Mouse (Mus musculus) left cerebral cortex, postnatal 14 days (tissue): ENCODE data around the gene Fstl4. TPM values are rescaled to one million over a fixed set of nuclear protein-coding genes. Genes with fewer than 3 reads are reported as not detected.

Experiments
- DNase-seq, 2 experiments: peaks; one replicate each; pipeline ENCODE4 v3.0.0; 2021 to 2022; ENCODE audit warnings: low spot score in 2 of 2, mixed read lengths in 1 of 2
- intact Hi-C: fragments of 180-260 bp; cut with DNase I; formaldehyde crosslinking; loops from one replicate; pipeline ENCODE4 v1.15.1; 2025
- long read RNA-seq, 2 experiments: library from polyadenylated mRNA; stranded (forward); transcript quantifications; one replicate each; pipeline ENCODE4 v2.0.0; 2021
- total RNA-seq, 2 experiments: library from RNA; stranded (reverse); gene quantifications; 2 replicates each; pipeline ENCODE4 v1.2.3; 2021

Fstl4 gene
- 10 to 100 TPM; 25.6 to 30.2 TPM for total RNA-seq
- long read RNA-seq, experiment 1, full-length matches to known transcripts = 11 of 13 reads
- long read RNA-seq, experiment 1, partial matches to known transcripts = 1 of 13 reads
- long read RNA-seq, experiment 1, other reads (novel, unspliced or antisense) = 1 of 13 reads
- long read RNA-seq, experiment 2, full-length matches to known transcripts = 11 of 16 reads
- long read RNA-seq, experiment 2, partial matches to known transcripts = 2 of 16 reads
- long read RNA-seq, experiment 2, other reads (novel, unspliced or antisense) = 3 of 16 reads

DNA sequence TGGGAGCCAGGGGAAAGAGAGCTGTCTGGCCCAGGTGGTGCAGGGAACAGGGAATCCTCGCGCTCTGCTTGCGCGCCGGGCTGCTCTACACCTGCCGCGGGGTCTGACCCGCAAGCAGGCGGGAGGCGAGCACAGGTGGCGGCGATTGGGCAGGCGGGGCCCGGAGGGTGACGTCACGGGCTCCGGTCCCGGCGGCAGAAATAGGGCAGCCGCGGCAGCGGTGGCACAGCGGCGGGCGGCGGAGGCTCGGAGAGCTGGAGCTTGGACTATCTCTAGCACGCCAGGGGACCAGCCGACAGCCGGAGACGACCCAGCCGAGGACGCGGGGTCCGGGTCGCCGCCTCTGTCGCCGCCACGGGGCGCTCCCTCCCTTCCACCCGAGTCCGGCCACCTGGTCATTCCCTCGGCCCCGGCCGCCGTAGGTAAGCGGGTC, at the start of gene Fstl4:
Gene Fstl4, plus strand, starts transcription at position 174 of the 433 bp plus-strand sequence.
- intact Hi-C loops = loop anchor here (2.0 to 10.0 kb wide), 2 partner anchors 242 to 490 kb away; no protein-coding TSS in a partner anchor
- peak in 1 of 2 experiments; percentile 60 for DNase-seq

DNA sequence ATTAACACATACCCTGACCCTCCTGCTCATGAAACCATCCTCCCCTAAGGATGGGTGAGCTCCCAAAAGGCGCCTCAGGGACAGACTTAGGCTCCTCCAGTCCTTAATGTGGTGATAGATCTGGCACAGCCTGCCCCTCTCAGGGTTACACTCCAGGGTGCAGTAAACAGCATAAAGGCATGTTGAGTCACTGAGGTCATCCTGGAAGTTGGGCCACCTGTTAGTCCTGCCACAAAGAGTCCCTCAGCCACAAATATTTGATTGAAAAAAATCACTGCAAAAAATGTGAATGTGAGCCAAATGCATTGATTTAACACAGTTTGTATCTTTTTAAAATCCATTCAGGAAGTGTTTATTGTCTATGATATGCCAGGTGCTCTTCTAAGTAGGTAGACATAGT, 45.9 kb upstream of the Fstl4 start:
- intact Hi-C loops = no loop called here

GRCm38 (mm10) chr11:52721087-52721486, 43.3 kb upstream of the Fstl4 start:
- DNase-seq = no peak
- intact Hi-C loops = no loop called here

More for the DNA sequence above, 45.9 kb upstream of the Fstl4 start:
- no peak for DNase-seq

GRCm38 (mm10) chr11:52722706-52723105, 41.7 kb upstream of the Fstl4 start:
- intact Hi-C loops = no loop called here
- no peak for DNase-seq

DNA sequence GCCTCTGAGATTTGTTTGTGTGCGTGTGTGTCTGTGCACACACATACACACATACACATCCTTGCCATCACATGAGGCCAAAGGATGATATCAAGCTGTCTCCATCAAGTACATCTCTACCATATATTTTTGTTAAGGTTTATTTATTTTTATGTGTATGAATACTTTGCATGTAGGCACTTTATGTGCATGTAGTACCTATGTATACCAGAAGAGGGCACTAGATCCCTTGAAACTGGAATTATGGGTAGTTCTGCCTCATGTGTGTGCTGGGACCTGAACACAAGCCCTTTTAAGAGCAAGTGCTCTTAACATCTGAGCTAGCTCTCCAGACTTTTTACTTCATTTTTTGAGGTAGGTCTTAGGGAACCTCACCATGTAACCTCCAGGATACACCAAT, 38.4 kb upstream of the Fstl4 start:
- intact Hi-C loops = no loop called here
- DNase-seq = no peak

GRCm38 (mm10) chr11:52728479-52728878, 36.0 kb upstream of the Fstl4 start:
- DNase-seq = no peak
- intact Hi-C loops = no loop called here

DNA sequence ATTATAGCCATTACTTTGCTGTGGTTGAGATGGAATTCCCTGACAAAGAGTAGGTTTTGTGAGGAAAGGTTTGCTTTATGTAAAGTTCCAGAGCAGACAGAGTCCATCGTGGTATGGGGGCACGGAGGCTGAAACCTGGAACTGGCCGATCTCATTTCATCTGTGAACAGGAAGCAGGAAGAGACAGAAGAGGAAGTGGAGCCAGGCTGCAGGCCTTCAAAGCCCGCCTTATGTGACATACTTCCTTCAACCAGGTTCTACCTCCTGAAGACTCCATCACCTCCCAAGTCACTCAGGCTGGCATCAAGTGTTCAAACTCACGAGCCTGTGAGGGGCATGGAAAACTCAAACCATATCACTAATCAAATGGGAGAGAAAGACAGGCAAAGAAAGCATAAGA, 34.5 kb upstream of the Fstl4 start:
- DNase-seq = no peak
- intact Hi-C loops = no loop called here

DNA sequence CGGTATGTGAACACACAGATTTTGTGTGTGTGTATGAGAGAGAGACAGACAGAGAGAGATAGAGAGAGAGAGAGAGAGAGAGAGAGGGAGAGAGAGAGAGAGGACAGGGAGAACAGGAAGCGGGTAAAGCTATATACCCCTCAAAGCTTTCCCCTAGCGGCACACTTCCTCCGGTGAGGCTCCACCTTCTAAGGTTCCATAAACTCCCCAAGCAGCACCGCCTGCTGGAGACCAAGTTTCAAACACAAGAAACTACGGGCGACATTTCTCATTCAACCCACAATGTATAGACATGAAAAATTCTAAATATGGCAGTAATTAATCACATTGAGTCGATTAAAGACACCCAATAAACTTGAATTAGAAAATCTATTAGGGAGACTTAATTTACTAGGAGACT, 32.5 kb upstream of the Fstl4 start:
- no peak for DNase-seq
- intact Hi-C loops = no loop called here

DNA sequence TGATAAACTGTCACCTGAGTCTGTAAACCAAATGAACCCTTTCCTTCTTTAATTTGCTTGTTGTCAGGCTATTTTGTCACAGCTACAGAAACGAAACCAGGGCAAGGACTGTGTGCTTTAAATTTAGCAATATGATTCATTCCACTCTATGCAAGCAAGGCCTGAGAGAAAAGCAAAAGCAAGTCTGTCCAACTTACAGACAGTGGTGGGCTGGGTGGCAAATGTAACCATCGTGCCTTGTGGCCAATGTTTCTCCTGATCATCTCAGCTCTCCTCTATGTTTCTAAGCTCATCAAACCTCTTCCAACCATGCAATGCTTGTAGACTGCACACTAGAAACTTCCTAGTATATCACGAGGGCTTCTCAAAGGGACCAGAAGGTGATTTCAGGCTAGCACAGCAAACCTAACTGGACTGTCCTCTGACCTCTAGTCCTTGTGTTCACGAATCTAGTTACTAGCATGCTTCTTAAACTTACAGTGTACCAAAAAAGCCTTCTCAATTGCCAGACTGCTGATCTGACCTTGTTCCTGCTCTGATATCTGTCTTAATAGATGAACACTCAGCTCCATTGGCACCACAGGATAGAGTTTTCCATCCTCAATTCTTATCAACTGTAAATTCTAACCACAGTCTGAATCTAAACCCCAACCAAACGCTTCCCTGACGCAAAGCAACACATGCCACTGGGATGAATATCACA, 29.8 kb upstream of the Fstl4 start:
- peak; percentile 5 to 11 for DNase-seq
- intact Hi-C loops = no loop called here

- no peak for DNase-seq
Observed at GRCm38 (mm10) chr11:52739187-52739586, 25.2 kb upstream of the Fstl4 start.

DNA sequence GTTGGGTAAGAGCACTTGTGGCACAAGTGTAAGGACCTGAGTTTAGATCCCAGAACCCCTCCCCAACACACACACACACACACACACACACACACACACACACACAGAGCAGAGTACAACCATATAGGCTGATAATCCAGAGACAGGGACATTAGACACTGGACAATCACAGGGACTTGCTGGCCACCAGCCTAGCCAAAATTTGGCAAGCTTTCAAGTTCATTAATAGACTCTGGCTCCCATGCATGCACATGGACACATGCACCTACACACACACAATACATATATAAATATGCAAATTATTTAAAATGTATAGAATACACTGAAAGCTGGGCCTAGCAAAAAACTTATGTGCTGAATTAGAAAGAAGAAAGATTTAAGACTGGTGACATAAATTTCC, 24.0 kb upstream of the Fstl4 start:
- intact Hi-C loops = no loop called here

More at GRCm38 (mm10) chr11:52739187-52739586, 25.2 kb upstream of the Fstl4 start:
- intact Hi-C loops = no loop called here

DNA sequence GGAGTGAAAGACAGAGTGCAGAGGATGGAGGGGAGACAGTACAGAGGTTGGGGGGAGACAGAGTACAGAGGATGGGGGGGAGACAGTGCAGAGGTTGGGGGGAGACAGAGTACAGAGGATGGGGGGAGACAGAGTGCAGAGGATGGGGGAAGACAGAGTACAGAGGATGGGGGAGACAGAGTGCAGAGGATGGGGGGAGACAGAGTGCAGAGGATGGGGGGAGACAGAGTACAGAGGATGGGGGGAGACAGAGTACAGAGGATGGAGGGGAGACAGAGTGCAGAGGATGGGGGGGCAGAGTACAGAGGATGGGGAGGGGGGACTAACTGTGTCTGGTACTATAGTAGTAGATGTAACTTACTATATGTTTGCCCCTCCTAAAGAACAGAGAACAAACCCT, 20.5 kb upstream of the Fstl4 start:
- DNase-seq = no peak
- intact Hi-C loops = no loop called here

More for the DNA sequence above, 24.0 kb upstream of the Fstl4 start:
- no peak for DNase-seq

GRCm38 (mm10) chr11:52744593-52745450, 19.6 kb upstream of the Fstl4 start:
- DNase-seq = no peak
- intact Hi-C loops = no loop called here

DNA sequence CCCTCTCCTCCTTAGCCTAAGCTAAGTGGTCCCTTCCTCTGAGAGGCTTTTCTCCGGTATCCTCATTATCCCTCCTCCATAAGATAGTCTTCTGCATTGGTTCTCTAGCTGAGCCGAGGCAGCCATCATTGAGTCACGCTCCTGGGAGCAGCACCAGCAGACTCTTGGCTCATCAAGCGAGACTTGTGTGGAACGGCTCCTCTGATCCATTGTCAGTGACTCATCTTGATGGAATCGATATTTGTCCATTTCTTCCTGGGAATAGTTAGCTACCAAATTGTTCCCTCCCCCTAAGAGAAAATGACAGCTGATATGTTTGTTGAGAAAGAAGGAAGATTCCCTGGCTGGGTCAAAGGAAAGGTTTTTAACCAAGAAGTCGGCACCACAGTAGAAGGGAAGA, 17.2 kb upstream of the Fstl4 start:
- no peak for DNase-seq
- intact Hi-C loops = no loop called here

DNA sequence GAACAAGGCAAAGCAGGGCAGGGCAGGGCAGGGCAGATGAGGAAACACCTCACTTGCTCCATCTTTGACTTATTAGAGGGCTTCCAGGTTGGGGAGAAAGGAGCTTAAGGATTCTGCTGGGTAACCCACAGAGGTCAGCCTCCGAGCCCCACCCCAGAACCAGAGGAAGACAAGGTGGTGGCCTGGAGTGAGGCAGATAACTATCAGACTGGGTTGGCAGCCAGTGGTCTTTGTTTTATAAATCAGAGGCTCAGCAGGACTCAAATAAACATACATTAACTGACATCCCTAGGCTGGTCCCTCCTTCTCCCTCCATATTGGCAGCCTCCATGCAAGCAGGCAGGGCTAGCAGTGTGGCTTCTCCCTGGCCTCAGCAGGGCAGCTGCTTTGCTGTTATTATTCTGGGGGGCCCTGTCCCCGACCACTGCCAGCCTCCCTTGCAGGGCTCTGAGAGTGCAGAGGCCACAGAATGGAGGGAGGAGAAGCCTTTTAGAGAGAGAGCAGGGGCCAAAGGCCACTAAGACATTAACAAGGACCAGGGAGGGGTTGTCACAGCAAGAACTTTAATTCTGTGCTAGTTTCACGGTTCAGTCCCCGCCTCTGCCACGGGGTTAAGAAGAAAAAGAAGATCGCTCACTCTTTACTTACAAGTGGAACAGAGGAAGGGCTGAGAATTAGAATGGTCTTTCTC, 16.5 kb upstream of the Fstl4 start:
- intact Hi-C loops = no loop called here
- DNase-seq = no peak

GRCm38 (mm10) chr11:52749988-52750387, 14.4 kb upstream of the Fstl4 start:
- DNase-seq = no peak
- intact Hi-C loops = no loop called here

- no peak for DNase-seq
- intact Hi-C loops = no loop called here
Observed at GRCm38 (mm10) chr11:52752524-52752923, 11.9 kb upstream of the Fstl4 start.

DNA sequence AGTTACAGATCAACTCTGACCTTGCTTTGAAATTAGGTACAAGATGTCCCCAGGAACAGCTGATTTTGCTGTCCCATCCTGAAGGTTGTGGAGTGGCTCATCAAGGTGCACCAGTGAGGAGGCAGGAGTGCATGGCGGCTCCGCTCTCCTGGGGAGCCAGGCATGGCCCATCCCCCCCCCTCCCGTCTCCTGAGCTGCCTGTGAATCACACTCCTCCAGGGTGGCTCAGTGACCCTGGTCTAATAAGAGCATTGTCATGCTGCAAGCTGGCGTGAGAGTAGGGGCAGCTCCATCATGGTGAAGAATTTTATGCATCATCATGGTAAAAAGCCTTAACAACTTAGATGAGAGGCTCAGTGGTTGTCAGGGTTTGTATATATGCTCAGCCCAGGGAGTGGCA, 11.2 kb upstream of the Fstl4 start:
- intact Hi-C loops = no loop called here
- DNase-seq = no peak

DNA sequence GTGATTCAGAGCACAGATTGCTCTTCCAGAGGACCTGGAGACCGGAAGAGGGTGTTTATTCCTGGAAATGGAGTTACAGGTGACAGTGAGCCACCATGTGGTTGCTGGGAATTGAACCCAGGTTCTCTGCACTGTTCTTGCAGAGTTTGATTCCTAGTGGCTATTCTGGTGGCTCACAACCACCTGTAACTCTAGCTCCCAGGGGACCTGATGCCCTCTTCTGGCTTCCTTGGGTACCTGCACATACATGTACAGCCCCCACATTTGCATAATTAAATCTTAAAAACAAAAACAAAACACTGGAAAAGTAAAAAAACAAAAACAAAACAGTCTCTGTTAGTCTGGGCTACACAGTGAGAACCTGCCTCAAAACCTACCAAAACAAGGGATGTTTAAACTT, 2.6 kb upstream of the Fstl4 start:
- intact Hi-C loops = loop anchor here (10.0 kb wide), 1 partner anchor 493 kb away; no protein-coding TSS in a partner anchor
- no peak for DNase-seq
